Mouse (Mus musculus): ENCODE data around the gene Dennd5b. TPM values are rescaled to one million over a fixed set of nuclear protein-coding genes. Genes with fewer than 3 reads are reported as not detected.

Gene Dennd5b
- polyA plus RNA-seq, 1 experiment from 2014 or later = 6.7 TPM

DNA sequence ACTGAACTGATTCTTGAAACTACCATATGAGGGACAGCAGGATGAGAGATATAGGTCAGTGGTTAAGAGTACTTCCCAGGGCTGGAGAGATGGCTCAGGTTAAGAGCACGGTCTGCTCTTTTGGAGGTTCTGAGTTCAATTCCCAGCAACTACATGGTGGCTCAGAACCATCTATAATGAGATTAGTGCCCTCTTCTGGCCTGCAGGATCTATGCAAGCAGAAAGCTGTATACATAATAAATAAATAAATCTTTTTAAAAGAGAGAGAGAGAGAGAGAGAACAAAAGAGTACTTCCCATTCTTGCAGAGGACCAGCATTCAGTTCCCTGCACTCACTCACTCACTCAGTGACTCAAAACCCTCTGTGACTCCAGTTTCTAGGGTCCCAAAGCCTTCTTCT, 142.8 kb downstream of the Dennd5b start:
- H3K9me3 ChIP-seq = no peaks in the 10 kb centered on the region
- H3K4me2 ChIP-seq (replicated peaks) = no peak overlapping the region
- no peak for ATAC-seq (ENCODE audit: low FRiP score, low read depth)
- no peaks in the 10 kb centered on the region for H3K36me3 ChIP-seq
- no peak overlapping the region for H3K27ac ChIP-seq
- H3K9ac ChIP-seq = no peak overlapping the region
- H3K27me3 ChIP-seq = no peaks in the 10 kb centered on the region
- H3K4me1 ChIP-seq = peaks cover 17% of the 10 kb centered on the region
- WGBS = 97% methylated on average over 1 of the region's 1 CpGs
- no peak overlapping the region for H3K4me3 ChIP-seq

DNA sequence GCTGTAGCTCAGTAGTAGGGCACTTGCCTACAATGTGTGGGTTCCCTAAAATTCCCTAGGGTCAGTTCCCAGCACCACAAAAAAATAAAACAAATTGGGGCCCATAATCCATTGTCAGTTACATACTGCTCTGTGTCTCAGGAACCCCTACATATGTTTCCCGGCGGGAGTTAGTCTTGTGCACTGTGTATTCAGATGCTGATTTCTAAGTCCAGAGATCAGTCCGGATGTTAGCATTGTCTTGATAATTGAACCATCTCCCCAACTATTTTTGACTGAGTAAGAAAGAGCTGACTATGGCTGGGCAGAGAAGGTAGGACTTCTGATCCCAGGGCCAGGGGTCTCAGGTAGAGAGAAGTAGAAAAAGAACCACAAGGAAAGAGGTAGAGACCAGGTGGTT, 144.4 kb downstream of the Dennd5b start:
- Histone ChIP-seq H3K36me3 (no peaks in the 10 kb centered on the region), H3K9ac (no peak overlapping the region), H3K27ac (no peak overlapping the region), H3K4me1 (peaks cover 17% of the 10 kb centered on the region), H3K27me3 (no peaks in the 10 kb centered on the region), H3K4me2 (replicated peaks) (no peak overlapping the region), H3K9me3 (no peaks in the 10 kb centered on the region), H3K4me3 (no peak overlapping the region)
- WGBS = 86% methylated on average over 3 of the region's 3 CpGs
- no peak for ATAC-seq (ENCODE audit: low FRiP score, low read depth)

DNA sequence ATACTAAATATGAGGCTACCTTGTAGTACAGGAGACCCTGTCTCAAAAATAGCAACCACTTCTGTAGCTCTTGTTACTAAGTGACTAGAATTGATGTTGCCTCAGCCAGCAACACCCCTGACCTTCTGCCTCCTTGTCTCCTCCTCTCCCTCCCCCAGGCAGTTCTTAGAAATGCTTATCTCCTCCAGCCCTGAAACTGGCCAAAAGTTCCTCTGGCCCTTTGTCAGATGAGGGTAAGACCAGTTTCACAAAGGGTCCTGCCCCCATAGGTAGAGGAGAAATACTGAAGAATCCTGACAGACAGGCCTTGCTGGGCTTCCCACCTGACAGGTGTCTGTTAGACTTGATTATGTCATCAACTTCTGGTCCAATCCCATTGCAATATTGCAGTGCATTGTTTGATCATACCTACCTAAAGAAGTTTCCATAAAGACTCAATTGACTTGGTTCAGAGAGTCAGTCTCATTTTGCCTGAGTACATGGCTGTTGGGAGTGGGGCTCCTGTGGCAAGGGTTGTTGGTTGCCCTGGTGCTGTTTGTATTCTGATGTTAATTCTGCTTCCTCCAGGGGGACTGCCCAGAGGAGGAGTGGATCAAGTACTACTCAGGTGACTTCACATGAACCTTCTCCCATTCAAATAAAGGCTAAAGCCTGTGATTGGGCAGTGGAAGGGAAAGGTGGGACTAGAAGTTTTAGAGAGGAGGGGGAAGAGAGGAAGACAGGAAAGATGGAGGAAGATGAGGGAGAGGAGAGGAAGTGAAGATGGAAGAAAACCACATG, 145.6 kb downstream of the Dennd5b start:
- ATAC-seq (ENCODE audit: low FRiP score, low read depth) = no peak
- no peaks in the 10 kb centered on the region for H3K9me3 ChIP-seq
- no peak overlapping the region for H3K9ac ChIP-seq
- H3K4me2 ChIP-seq (replicated peaks) = no peak overlapping the region
- no peaks in the 10 kb centered on the region for H3K27me3 ChIP-seq
- peaks cover 15% of the 10 kb centered on the region for H3K4me1 ChIP-seq
- H3K4me3 ChIP-seq = no peak overlapping the region
- H3K36me3 ChIP-seq = no peaks in the 10 kb centered on the region
- H3K27ac ChIP-seq = no peak overlapping the region

DNA sequence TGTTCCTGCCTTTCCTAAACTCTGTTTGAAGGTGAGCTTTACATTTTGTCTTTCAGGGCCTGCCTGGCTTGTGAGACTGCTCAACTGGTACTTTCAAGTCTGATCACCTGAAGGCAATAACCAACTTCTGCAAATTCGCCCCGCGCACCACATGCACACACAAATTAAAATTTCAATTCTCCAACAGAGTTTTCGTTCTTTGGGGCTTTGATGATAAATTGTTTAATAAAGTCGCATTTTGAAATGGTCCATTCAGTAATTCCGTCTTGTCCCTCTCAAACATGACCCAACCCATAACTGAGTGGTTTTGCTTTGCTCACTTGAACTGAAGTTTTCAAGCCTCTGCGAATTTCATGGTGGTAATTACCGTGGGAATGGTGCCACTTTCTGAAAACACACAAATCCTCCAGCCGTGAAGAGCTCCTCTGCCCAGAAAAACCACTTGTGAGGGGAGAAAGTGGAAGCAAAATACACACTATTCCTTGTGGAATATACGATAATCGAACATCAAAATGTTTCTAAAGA, 154.5 kb downstream of the Dennd5b start:
- peaks cover 22% of the 10 kb centered on the region for H3K4me1 ChIP-seq
- H3K4me3 ChIP-seq = peak overlapping the region; percentile 91
- no peak for ATAC-seq (ENCODE audit: low FRiP score, low read depth)
- WGBS = 35% methylated on average over 11 of the region's 11 CpGs
- H3K9me3 ChIP-seq = no peaks in the 10 kb centered on the region
- H3K36me3 ChIP-seq = peaks cover 5% of the 10 kb centered on the region; the same call in 1 of the 2 replicates
- peak overlapping the region; percentile 83 for H3K27ac ChIP-seq
- H3K4me2 ChIP-seq (replicated peaks) = peak overlapping the region; percentile 76
- H3K9ac ChIP-seq = peak overlapping the region; percentile 98
- no peaks in the 10 kb centered on the region for H3K27me3 ChIP-seq

DNA sequence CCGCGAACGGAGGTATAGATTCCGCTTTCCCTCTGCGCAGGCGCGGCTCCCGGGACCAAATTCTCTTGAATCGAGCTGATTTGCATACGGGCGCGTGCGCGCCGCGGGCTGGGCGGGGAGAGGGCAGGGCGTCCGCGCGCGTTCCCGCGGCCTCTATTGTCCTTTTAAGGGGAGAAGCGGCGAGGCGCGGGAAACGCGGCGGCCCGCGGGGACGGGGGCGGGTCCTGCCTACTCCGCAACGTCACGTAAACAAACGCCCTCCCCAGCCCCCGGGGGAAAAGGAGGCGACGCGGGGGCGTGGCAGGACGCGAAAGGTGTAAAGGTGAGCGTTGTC, 155.1 kb downstream of the Dennd5b start, which contains the start of gene Sinhcaf:
Gene Sinhcaf (minus strand): TSS at position 59 of the 334 bp plus-strand sequence.
- Histone ChIP-seq H3K27ac (peak within 1 kb of the TSS; percentile 91), H3K9me3 (no peaks in the 10 kb centered on the region), H3K4me3 (peak within 1 kb of the TSS; percentile 91), H3K4me2 (replicated peaks) (peak within 1 kb of the TSS; percentile 76), H3K4me1 (peaks cover 26% of the 10 kb centered on the region), H3K27me3 (no peaks in the 10 kb centered on the region), H3K36me3 (peaks cover 5% of the 10 kb centered on the region; the same call in 1 of the 2 replicates), H3K9ac (peak within 1 kb of the TSS; percentile 98)
- peak; percentile 84 for ATAC-seq (ENCODE audit: low FRiP score, low read depth)
- under 1% methylated on average over 47 of the region's 47 CpGs for WGBS

DNA sequence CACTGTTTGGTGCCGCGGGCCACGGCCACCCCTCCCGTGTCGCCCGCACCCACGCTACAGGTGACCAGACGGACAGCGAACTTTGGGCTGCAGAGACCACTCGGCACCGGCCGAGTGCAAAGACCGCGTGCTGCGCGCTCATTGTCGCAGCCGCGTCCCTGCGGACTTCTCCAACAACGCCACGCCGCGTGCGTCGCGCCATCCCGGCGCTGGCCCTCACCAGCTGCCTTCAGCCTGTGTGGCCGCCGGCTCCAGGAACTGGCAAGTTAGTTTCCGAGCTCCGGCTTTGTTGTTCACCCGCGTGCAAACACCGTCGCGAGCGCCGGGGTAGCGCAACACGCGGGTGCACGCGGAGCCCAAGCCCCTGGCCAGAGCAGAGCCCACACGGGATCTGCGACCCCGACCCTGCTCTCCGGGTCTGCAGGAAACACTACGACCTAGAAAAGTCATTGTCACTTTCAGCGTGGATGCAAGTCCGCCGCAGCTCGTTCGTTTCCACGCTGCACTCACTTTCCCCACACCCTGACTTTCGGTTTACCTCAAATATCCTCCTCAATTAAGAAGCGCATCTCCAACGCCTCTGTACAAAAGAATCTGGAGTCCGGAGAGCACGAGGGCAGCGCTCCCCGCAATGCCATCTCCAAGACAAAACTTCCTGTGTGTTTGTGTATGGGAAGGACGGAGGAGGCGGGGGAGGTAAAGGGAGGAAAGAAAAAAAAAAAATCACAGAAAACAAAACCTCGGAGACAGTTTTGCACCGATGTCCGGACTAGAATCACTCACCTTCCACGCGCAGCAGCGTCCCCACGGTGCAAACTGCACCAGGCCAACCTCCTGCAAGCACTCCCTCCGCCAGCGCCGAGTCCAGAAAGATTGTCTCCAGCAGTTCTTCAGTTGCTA, 155.7 kb downstream of the Dennd5b start:
- Histone ChIP-seq H3K9me3 (no peaks in the 10 kb centered on the region), H3K4me3 (peak overlapping the region; percentile 91), H3K27ac (peak overlapping the region; percentile 91), H3K4me1 (peaks cover 26% of the 10 kb centered on the region), H3K27me3 (no peaks in the 10 kb centered on the region), H3K36me3 (peaks cover 5% of the 10 kb centered on the region; the same call in 1 of the 2 replicates), H3K4me2 (replicated peaks) (peak overlapping the region; percentile 76), H3K9ac (peak overlapping the region; percentile 98)
- ATAC-seq (ENCODE audit: low FRiP score, low read depth) = peak; percentile 37
- under 1% methylated on average over 72 of the region's 75 CpGs for WGBS

DNA sequence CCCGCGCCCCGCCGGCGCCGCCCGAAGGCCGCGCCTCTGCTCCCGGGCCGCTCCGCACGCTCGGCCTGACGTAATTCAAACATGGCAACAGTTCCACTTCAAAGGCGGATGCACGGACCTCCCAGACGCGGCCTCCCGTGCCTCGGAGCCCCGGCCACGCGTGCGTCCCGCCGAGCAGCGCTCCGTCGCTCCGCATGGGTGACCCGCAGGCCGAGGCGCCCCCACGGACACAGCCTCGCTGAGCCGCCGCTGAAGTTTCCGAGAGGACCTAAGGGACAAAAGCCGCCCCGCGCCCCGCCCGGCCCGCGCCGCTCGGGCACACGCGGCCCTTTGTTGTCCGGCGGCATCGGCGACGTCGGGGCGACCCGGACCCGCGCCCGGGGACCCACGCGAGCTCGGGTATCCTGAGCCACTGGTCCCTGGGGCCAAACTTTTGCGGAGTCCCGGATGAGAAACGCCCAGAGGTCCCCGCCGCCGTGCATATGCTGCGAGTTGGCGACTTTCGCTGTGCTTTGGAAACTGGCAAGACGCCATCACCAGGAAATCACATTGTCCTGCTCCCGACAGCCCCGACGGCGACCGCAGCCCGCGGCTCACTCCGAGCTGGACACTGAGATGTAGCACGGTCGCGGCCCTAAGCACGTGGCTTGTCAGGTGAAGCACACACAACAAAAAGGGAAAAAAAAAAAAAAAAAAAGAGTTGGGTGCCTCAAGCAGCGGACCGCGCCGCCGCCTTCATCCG, 156.5 kb downstream of the Dennd5b start:
- peaks cover 26% of the 10 kb centered on the region for H3K4me1 ChIP-seq
- peak overlapping the region; percentile 76 for H3K4me2 ChIP-seq (replicated peaks)
- peaks cover 6% of the 10 kb centered on the region; the same call in 1 of the 2 replicates for H3K36me3 ChIP-seq
- ATAC-seq (ENCODE audit: low FRiP score, low read depth) = peak; percentile 64
- WGBS = under 1% methylated on average over 85 of the region's 92 CpGs
- peak overlapping the region; percentile 91 for H3K4me3 ChIP-seq
- H3K27ac ChIP-seq = peak overlapping the region; percentile 91
- no peaks in the 10 kb centered on the region for H3K9me3 ChIP-seq
- no peaks in the 10 kb centered on the region for H3K27me3 ChIP-seq
- H3K9ac ChIP-seq = peak overlapping the region; percentile 98

DNA sequence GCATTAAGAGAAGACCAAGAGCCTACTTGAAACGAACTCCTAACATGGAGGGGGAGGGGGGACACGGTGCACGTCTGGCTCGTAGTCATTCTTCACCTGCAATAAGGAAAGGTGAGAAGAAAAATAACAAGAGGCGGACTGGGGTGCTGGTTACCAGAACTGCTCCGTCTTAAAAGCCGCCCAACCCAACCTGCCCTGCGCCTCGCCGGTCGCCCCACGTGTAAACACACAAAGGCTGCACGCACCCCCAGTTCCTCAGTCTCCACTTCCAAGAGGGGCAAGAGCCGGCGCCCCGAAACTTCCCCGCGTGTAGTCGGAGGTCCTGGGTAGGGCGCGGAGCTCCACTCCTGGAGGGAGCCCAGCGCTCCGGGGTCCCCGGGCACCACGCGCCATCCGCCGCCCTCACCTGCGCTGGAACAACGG, 157.1 kb downstream of the Dennd5b start:
- peaks cover 7% of the 10 kb centered on the region; the same call in 1 of the 2 replicates for H3K36me3 ChIP-seq
- no peaks in the 10 kb centered on the region for H3K27me3 ChIP-seq
- peak overlapping the region; percentile 76 for H3K4me2 ChIP-seq (replicated peaks)
- peak overlapping the region; percentile 91 for H3K4me3 ChIP-seq
- H3K27ac ChIP-seq = peak overlapping the region; percentile 91
- ATAC-seq (ENCODE audit: low FRiP score, low read depth) = no peak
- no peaks in the 10 kb centered on the region for H3K9me3 ChIP-seq
- 0% methylated on average over 30 of the region's 30 CpGs for WGBS
- H3K4me1 ChIP-seq = peaks cover 26% of the 10 kb centered on the region
- peak overlapping the region; percentile 98 for H3K9ac ChIP-seq

DNA sequence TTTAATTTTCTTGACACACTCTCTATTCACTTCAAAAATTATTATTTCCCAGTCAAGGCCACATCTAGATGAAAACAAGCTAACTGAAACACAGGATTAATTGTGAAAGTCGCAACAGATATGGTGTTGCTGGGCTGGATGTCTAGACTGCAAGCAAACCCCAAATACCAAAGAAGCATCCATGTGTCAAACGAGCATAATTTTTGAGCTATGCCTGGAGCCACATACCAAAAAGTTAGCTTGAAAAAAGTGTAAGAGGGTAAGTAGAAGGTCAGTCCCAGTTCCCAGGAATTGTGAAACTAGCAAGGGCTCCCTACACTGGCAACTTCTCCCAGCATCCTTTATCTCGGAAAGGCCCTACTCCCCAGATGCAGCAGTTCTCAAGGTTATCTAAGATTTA, 157.8 kb downstream of the Dennd5b start:
- Histone ChIP-seq H3K4me3 (peak overlapping the region; percentile 91), H3K4me2 (replicated peaks) (peak overlapping the region; percentile 76), H3K36me3 (peaks cover 7% of the 10 kb centered on the region; the same call in 1 of the 2 replicates), H3K27ac (no peak overlapping the region; the same call in 1 of the 2 replicates), H3K9ac (peak overlapping the region; percentile 98), H3K4me1 (peaks cover 26% of the 10 kb centered on the region), H3K27me3 (no peaks in the 10 kb centered on the region), H3K9me3 (no peaks in the 10 kb centered on the region)
- no peak for ATAC-seq (ENCODE audit: low FRiP score, low read depth)
- WGBS = 21% methylated on average over 3 of the region's 3 CpGs

DNA sequence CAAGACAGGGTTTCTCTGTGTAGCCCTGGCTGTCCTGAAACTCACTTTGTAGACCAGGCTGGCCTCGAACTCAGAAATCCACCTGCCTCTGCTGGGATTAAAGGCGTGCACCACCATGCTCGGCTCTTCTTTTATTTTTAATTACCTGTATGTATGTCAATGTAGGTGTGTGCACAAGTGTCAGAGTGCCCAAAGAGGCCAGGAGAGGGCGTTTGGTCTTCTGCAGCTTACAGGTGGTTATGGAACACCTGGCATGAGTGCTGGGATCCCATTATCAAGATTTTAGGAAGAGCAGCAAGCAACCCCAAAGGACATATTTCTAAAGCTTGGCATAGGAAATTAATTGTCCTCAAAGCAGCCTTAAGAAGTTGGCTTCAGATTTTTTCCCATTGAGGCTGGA, 159.1 kb downstream of the Dennd5b start:
- H3K9ac ChIP-seq = no peak overlapping the region
- peaks cover 26% of the 10 kb centered on the region for H3K4me1 ChIP-seq
- no peak overlapping the region for H3K27ac ChIP-seq
- no peak overlapping the region for H3K4me3 ChIP-seq
- no peak overlapping the region for H3K4me2 ChIP-seq (replicated peaks)
- no peaks in the 10 kb centered on the region for H3K9me3 ChIP-seq
- H3K36me3 ChIP-seq = peaks cover 7% of the 10 kb centered on the region; the same call in 1 of the 2 replicates
- ATAC-seq (ENCODE audit: low FRiP score, low read depth) = no peak
- WGBS = 74% methylated on average over 4 of the region's 4 CpGs
- no peaks in the 10 kb centered on the region for H3K27me3 ChIP-seq

DNA sequence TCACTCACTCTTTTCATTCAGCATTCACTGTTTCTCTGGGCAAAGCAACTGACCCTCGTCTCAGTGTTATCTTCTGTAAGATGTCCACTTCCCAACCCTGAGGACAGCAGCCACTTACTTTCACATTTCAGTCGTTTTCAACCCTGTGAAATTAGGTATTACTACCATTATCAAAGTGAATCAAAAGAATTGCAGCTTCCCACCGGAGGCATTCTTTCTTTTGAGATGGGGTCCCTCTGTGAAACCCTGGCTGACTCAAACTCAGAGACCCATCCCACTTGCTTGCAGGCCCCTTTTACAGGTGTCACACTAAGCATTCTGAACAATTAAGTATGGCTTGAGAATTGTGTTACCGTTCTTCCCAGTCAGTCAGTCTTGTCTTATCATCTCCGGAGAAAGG, 159.6 kb downstream of the Dennd5b start:
- H3K4me3 ChIP-seq = no peak overlapping the region
- no peak overlapping the region for H3K4me2 ChIP-seq (replicated peaks)
- no peaks in the 10 kb centered on the region for H3K27me3 ChIP-seq
- peaks cover 7% of the 10 kb centered on the region; the same call in 1 of the 2 replicates for H3K36me3 ChIP-seq
- no peak overlapping the region for H3K9ac ChIP-seq
- no peak for ATAC-seq (ENCODE audit: low FRiP score, low read depth)
- H3K9me3 ChIP-seq = no peaks in the 10 kb centered on the region
- peaks cover 21% of the 10 kb centered on the region for H3K4me1 ChIP-seq
- no peak overlapping the region for H3K27ac ChIP-seq
- 70% methylated on average over 5 of the region's 5 CpGs for WGBS

Data from limb, embryonic 13.5 days (tissue).